Mouse (Mus musculus): Measurements from ENCODE around the gene Vps72. TPM values are rescaled to one million over a fixed set of nuclear protein-coding genes. Genes with fewer than 3 reads are reported as not detected.

Gene Vps72
- total RNA-seq, 2 experiments from 2014 or later = 37.3 to 77.3 TPM

- no peak for ATAC-seq (ENCODE audit: poor library complexity, severe bottlenecking)
These were observed 52.8 kb downstream of the Vps72 start for GRCm38 (mm10) chr3:95163419-95164255.

GRCm38 (mm10) chr3:95164256-95164550 is 53.4 kb downstream of the Vps72 start:
- no peak for ATAC-seq (ENCODE audit: poor library complexity, severe bottlenecking)

GRCm38 (mm10) chr3:95164840-95165239 is 54.0 kb downstream of the Vps72 start:
- no peak for ATAC-seq (ENCODE audit: poor library complexity, severe bottlenecking)

GRCm38 (mm10) chr3:95169996-95170395 is 59.2 kb downstream of the Vps72 start:
- ATAC-seq (ENCODE audit: poor library complexity, severe bottlenecking) = no peak

GRCm38 (mm10) chr3:95171105-95171504 is 60.3 kb downstream of the Vps72 start:
- ATAC-seq (ENCODE audit: poor library complexity, severe bottlenecking) = no peak

Other genes starting within 250 kb of the Vps72 start
- gene Psmb4, start 224.1 kb upstream of the Vps72 start, total RNA-seq (2015) = 344 and 379 TPM in 2 replicates
- gene Psmb4, start 224.1 kb upstream of the Vps72 start, total RNA-seq (2017) = 179 and 223 TPM in 2 replicates
- 22.8 and 26.8 TPM in 2 replicates for gene Selenbp1, start 178.0 kb upstream of the Vps72 start, total RNA-seq (2015)
- 25.2 and 27.9 TPM in 2 replicates for gene Selenbp1, start 178.0 kb upstream of the Vps72 start, total RNA-seq (2017)
- gene Rfx5, start 156.9 kb upstream of the Vps72 start, total RNA-seq (2015) = 7.0 and 9.1 TPM in 2 replicates
- 8.7 and 10.2 TPM in 2 replicates for gene Rfx5, start 156.9 kb upstream of the Vps72 start, total RNA-seq (2017)
- gene Pi4kb, start 136.3 kb upstream of the Vps72 start, total RNA-seq (2015) = 22.2 and 31.4 TPM in 2 replicates
- gene Pi4kb, start 136.3 kb upstream of the Vps72 start, total RNA-seq (2017) = 17.9 and 21.4 TPM in 2 replicates
- gene Zfp687, start 95.6 kb upstream of the Vps72 start, total RNA-seq (2015) = 10.0 and 15.7 TPM in 2 replicates
- gene Zfp687, start 95.6 kb upstream of the Vps72 start, total RNA-seq (2017) = 11.7 and 39.5 TPM in 2 replicates
- 80.0 and 91.9 TPM in 2 replicates for gene Psmd4, start 68.4 kb upstream of the Vps72 start, total RNA-seq (2015)
- gene Psmd4, start 68.4 kb upstream of the Vps72 start, total RNA-seq (2017) = 224 and 226 TPM in 2 replicates
- gene Pip5k1a, start 4.1 kb upstream of the Vps72 start, total RNA-seq (2015) = 9.7 and 15.8 TPM in 2 replicates
- 12.4 and 14.5 TPM in 2 replicates for gene Pip5k1a, start 4.1 kb upstream of the Vps72 start, total RNA-seq (2017)
- 1.1 and 4.4 TPM in 2 replicates for gene Tmod4, start 13.5 kb downstream of the Vps72 start, total RNA-seq (2015)
- gene Tmod4, start 13.5 kb downstream of the Vps72 start, total RNA-seq (2017) = not detected in 2 replicates
- gene Scnm1, start 23.0 kb downstream of the Vps72 start, total RNA-seq (2015) = 51.3 and 61.3 TPM in 2 replicates
- gene Scnm1, start 23.0 kb downstream of the Vps72 start, total RNA-seq (2017) = 68.0 and 72.8 TPM in 2 replicates
- gene Lysmd1, start 23.1 kb downstream of the Vps72 start, total RNA-seq (2015) = 3.3 and 3.8 TPM in 2 replicates
- gene Lysmd1, start 23.1 kb downstream of the Vps72 start, total RNA-seq (2017) = 4.4 and 5.0 TPM in 2 replicates
- 77.5 and 85.2 TPM in 2 replicates for gene Tnfaip8l2, start 31.3 kb downstream of the Vps72 start, total RNA-seq (2015)
- gene Tnfaip8l2, start 31.3 kb downstream of the Vps72 start, total RNA-seq (2017) = 103 and 115 TPM in 2 replicates
- 0.04 TPM in 1 of 2 replicates, not detected in the other for gene Sema6c, start 49.4 kb downstream of the Vps72 start, total RNA-seq (2015)
- gene Sema6c, start 49.4 kb downstream of the Vps72 start, total RNA-seq (2017) = not detected in 2 replicates
- gene Gabpb2, start 106.9 kb downstream of the Vps72 start, total RNA-seq (2015) = 37.6 and 39.3 TPM in 2 replicates
- gene Gabpb2, start 106.9 kb downstream of the Vps72 start, total RNA-seq (2017) = 64.2 and 73.3 TPM in 2 replicates
- gene Cdc42se1, start 117.7 kb downstream of the Vps72 start, total RNA-seq (2015) = 131 and 142 TPM in 2 replicates
- gene Cdc42se1, start 117.7 kb downstream of the Vps72 start, total RNA-seq (2017) = 151 TPM in 2 replicates
- 3.3 and 6.1 TPM in 2 replicates for gene Mllt11, start 121.1 kb downstream of the Vps72 start, total RNA-seq (2015)
- 2.8 and 7.3 TPM in 2 replicates for gene Mllt11, start 121.1 kb downstream of the Vps72 start, total RNA-seq (2017)
- gene Gm128, start 130.6 kb downstream of the Vps72 start, total RNA-seq (2015) = 0.16 and 0.21 TPM in 2 replicates
- not detected in 2 replicates for gene Gm128, start 130.6 kb downstream of the Vps72 start, total RNA-seq (2017)
- not detected in 2 replicates for gene Bnipl, start 140.2 kb downstream of the Vps72 start, total RNA-seq (2015)
- not detected in 2 replicates for gene Bnipl, start 140.2 kb downstream of the Vps72 start, total RNA-seq (2017)
- 49.5 and 55.2 TPM in 2 replicates for gene Mindy1, start 170.3 kb downstream of the Vps72 start, total RNA-seq (2015)
- 44.0 and 54.1 TPM in 2 replicates for gene Mindy1, start 170.3 kb downstream of the Vps72 start, total RNA-seq (2017)
- gene Prune1, start 171.1 kb downstream of the Vps72 start, total RNA-seq (2015) = 12.4 and 14.5 TPM in 2 replicates
- gene Prune1, start 171.1 kb downstream of the Vps72 start, total RNA-seq (2017) = 7.8 and 10.2 TPM in 2 replicates
- 3.0 and 3.8 TPM in 2 replicates for gene Anxa9, start 196.2 kb downstream of the Vps72 start, total RNA-seq (2015)
- gene Anxa9, start 196.2 kb downstream of the Vps72 start, total RNA-seq (2017) = 1.9 and 2.4 TPM in 2 replicates
- 184 and 191 TPM in 2 replicates for gene Cers2, start 203.8 kb downstream of the Vps72 start, total RNA-seq (2015)
- 86.0 and 107 TPM in 2 replicates for gene Cers2, start 203.8 kb downstream of the Vps72 start, total RNA-seq (2017)
- 20.5 and 21.2 TPM in 2 replicates for gene Setdb1, start 246.2 kb downstream of the Vps72 start, total RNA-seq (2015)
- 22.4 and 23.8 TPM in 2 replicates for gene Setdb1, start 246.2 kb downstream of the Vps72 start, total RNA-seq (2017)